Mouse (Mus musculus): ENCODE data around the gene Fbxl14. TPM values are rescaled to one million over a fixed set of nuclear protein-coding genes. Genes with fewer than 3 reads are reported as not detected.
A peak's percentile ranks its signal among the peaks of the same experiment; 100 is the strongest.
"Not testable (repeated sequence)": the region's sequence is repeated elsewhere in the genome, so short reads cannot be mapped to it uniquely, and the experiment has no call there.

Gene Fbxl14
- 10 to 100 TPM; 15.4 to 16.5 TPM for total RNA-seq (2021)
- long read RNA-seq, experiment 1, partial matches to known transcripts, result 0 of 4 reads
- long read RNA-seq, experiment 1, other reads (novel, unspliced or antisense), result 0 of 4 reads
- long read RNA-seq, experiment 2, partial matches to known transcripts, result 0 of 6 reads
- long read RNA-seq, experiment 2, other reads (novel, unspliced or antisense), result 2 of 6 reads

GRCm38 (mm10) chr6:119479343-119479875, at the start of gene Fbxl14:
Gene Fbxl14, plus strand, starts transcription at chr6:119479668.
- DNase-seq, result peak; percentile 74 to 83
- intact Hi-C loops (cut with DNase I), result no loop called here

- peak; percentile 67 to 82 for DNase-seq
- intact Hi-C loops (cut with DNase I), result loop anchor here (1.0 to 10.0 kb wide), 2 partner anchors 208 to 306 kb away; no protein-coding TSS in a partner anchor
Measured at GRCm38 (mm10) chr6:119430508-119430907, 49.0 kb upstream of the Fbxl14 start.

GRCm38 (mm10) chr6:119431751-119432324, 47.6 kb upstream of the Fbxl14 start:
- DNase-seq, result no peak
- intact Hi-C loops (cut with DNase I), result loop anchor here (10.0 kb wide), 1 partner anchor 307 kb away; no protein-coding TSS in a partner anchor

- no peak for DNase-seq
Measured at GRCm38 (mm10) chr6:119434394-119434793, 45.1 kb upstream of the Fbxl14 start.

DNA sequence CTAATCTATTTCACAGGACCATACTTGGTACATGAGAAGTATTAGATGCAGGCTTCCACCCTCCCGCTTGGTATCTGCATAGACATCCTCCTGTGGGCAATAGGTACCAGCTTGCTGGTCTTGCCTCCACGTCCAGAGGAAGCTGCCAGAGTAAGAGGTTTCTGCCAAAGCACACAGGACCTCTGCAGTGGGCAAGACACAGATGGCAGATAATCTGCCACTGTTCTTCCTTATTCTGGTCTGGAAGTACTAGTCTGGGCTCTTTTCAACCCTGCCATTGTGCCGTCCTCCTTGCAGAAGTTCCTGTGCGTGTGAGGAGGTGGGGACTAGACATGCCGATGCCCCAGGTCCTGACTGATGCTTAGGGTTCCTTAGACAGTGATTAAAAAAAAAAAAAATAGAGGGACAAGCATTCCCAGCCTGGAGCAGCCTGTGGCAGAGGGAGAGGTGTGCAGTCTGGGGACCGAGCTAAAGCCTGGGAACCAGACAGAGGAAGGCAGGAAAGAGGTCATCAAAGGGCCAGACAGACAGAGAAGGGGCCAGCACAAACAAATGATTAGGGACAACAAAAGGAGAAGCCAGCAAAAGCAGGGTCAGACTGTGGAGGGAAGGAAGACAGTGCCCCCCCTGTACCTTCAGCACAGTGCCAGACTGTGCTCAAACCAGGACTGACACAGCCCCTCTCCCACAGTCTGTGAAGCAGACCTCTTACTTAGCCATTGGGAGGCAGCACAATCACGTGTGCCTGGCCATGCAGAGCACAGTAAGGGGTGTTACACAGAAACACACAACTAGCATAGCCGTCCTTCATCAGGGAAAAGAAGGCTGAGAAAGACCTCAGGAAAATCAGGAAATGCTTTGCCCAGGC, 41.3 kb upstream of the Fbxl14 start:
- intact Hi-C loops (cut with DNase I), result loop anchor here (10.0 kb wide), 1 partner anchor 313 kb away; no protein-coding TSS in a partner anchor
- DNase-seq, result no peak

More at GRCm38 (mm10) chr6:119434394-119434793, 45.1 kb upstream of the Fbxl14 start:
- intact Hi-C loops (cut with DNase I), result loop anchor here (10.0 kb wide), 1 partner anchor 310 kb away; no protein-coding TSS in a partner anchor

DNA sequence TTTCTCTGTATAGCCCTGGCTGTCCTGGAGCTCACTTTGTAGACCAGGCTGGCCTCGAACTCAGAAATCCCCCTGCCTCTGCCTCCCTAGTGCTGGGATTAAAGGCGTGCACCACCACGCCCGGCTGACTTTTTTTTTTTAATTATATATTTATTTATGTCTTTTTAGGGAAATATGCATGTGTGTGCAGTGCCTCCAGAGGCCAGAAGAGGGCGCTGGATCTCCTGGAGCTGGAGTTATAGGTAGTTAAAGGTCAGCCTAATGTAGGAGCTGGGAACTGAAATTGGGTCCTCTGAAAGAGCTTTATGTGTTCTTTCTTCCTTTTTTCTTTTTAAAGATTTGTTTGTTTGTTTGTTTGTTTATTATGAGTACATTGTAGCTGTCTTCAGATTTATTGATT, 36.7 kb upstream of the Fbxl14 start:
- DNase-seq; intact Hi-C loops (cut with DNase I): not testable (repeated sequence)

- DNase-seq, result peak; percentile 84 to 89
- intact Hi-C loops (cut with DNase I), result loop anchor here (2.0 kb wide), 1 partner anchor 29 kb away; no protein-coding TSS in a partner anchor
Measured at GRCm38 (mm10) chr6:119443742-119444645, 35.5 kb upstream of the Fbxl14 start.

- intact Hi-C loops (cut with DNase I), result loop anchor here (2.0 kb wide), 1 partner anchor 27 kb away; no protein-coding TSS in a partner anchor
- peak; percentile 42 to 45 for DNase-seq
Measured at GRCm38 (mm10) chr6:119445671-119446607, 33.5 kb upstream of the Fbxl14 start.

DNA sequence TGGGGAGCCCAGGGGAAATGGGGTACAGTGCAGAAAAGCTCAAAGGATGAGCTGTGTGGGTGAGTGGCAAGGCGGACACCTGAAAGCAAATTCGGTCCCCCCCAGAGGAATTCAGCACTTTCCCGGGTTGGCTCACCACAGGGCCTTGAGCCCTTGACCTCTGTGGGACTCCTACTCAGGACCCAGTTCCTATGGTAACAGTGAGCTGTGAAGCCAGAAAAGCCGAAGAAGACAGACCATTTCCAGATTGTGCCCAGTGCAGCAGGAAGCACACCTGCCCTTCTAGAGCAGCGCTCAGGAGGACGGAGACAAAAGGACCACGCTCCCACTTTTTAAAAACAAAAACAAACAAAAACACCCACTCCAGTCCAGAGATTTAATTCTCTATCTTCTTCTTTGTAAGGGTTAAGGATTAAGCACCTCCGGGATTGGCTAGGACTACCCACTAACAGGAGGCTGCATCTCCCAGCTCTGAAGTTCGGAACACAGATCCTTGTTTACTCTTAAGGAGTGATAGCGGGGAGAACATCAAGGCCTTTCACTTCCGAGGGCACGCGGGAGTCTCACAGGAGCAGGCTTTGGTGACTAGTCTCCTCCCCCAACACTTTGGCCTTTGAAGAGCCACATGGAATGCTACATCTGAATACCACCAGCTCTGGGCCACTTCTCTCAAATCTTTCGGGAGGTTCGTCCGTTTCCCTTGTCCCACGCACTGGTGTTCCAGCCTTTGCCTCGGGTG, 31.0 kb upstream of the Fbxl14 start:
- intact Hi-C loops (cut with DNase I), result no loop called here
- DNase-seq, result no peak

DNA sequence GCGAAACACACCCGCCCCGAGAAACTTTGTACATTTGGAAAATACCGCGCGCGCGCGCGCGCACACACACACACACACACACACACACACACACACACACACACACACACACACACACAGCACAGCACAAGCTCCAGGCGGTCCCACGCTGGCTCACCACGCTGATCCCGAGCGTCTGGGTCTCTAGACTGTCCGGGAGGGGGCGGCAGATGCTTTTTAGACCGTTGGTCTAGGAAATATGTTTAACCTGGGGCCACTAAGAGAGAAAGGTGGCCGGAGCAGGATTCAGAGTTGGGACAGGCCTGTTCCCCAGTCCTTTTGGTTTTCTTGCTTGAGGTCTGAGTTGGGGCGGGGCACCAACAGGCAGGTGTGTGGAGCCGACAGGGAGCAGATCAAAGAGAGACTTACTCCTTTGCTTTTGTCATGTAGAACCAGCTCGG, 30.4 kb upstream of the Fbxl14 start:
- peak; percentile 62 to 75 for DNase-seq
- intact Hi-C loops (cut with DNase I), result no loop called here

DNA sequence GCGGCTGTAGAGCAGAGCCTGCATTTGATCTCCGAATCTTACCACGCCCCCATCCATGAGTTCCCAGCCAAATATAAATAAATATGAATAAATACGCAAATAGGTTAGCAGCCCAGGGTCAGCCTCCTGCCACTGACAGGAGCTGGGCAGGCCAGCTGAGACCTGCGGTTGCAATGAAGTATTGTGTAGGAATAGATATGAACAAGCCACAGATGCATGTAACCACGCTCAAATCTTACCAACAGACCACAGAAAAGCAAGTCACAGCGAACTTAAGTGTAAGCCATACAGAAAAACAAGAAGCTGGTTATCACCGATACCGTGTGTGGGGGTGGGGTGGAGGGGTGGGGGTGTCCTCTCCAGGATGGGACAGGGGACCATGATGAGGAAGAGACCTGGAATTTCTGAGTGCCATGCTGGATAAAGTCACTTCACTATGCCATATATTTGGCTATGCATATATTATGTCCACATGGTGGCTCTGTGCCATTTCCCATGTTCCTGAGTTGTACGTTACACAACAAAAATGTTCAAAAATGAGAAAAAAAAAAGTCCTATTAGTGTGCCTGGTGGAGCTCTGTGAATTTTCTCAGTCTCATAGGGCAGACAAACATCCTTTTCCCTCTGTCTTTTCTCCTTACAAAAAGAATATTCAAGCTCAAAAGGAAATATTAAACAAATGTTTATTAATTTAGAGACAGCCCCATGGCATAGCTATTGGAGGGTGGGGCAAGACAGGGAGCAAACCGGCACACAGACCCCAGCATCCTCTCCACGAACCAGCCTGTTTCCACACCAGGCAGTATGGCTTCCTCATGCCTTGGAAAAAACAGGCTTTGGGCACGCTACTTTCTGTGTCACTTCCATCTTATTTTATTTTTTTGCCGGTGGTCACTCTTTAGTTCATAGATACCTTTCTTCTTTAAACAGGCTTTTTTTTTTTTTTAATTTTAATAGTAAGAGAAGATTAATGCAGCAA, 28.2 kb upstream of the Fbxl14 start:
- DNase-seq, result no peak
- intact Hi-C loops (cut with DNase I), result no loop called here

- intact Hi-C loops (cut with DNase I), result no loop called here
- DNase-seq, result peak; percentile 46 to 54
Measured at GRCm38 (mm10) chr6:119451981-119452499, 27.4 kb upstream of the Fbxl14 start.

DNA sequence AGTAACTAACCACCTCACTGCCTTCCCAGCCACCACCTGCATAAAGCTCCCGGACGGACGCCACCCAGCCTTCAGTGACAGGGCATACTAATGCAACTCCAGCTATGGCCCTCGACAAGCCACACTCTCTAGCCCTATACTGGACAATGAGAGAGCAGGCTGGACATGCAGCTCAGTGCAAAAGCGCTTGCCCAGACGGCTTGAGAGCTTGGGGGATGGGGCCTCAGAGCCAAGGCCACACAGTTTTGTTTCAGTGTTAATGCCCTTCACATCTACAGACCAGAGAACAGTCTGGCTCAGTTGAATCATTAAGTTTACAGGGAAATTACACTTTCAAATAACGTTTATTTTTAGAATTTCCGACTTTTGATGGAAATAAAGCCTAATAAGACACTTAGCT, 21.3 kb upstream of the Fbxl14 start:
- intact Hi-C loops (cut with DNase I), result no loop called here
- DNase-seq, result no peak

- intact Hi-C loops (cut with DNase I), result no loop called here
- no peak for DNase-seq
Measured at GRCm38 (mm10) chr6:119459041-119459440, 20.4 kb upstream of the Fbxl14 start.

- intact Hi-C loops (cut with DNase I), result no loop called here
- no peak for DNase-seq
Measured at GRCm38 (mm10) chr6:119460391-119460790, 19.1 kb upstream of the Fbxl14 start.

- DNase-seq, result no peak
Measured at GRCm38 (mm10) chr6:119466161-119466560, 13.3 kb upstream of the Fbxl14 start.

More at GRCm38 (mm10) chr6:119466161-119466560, 13.3 kb upstream of the Fbxl14 start:
- intact Hi-C loops (cut with DNase I), result no loop called here

Measured in heart, postnatal 14 days (tissue).